Mouse (Mus musculus) right cerebral cortex, postnatal 10 days (tissue): Measurements from ENCODE around the gene 4833423E24Rik.

Experiments
- DNase-seq, 2 experiments: peaks; one replicate each; pipeline ENCODE4 v3.0.0; 2021; ENCODE audit warnings: low spot score in 2 of 2

4833423E24Rik gene

GRCm38 (mm10) chr2:85518879-85519278 is at the start of gene 4833423E24Rik:
4833423E24Rik (minus strand) TSS chr2:85519024.
- no peak for DNase-seq

DNA sequence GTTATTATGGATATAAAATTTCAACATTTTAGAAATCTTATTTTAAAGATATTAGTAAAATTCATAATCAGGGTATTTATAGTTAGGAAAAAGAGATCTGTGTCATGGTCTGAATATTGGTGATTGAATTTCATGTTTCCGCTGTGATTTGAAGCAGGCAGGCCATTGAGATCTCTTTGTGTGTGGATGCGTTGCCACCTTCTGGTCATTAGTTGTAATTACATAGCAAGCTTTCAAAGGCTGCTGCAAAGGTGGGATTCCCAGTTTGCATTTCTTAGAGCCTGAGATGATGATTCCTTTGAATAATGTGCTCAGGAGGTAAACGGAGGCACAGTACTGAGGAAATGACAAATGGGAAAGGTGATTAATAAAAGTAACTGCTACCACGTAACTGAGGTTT is 42.4 kb upstream of the 4833423E24Rik start:
- DNase-seq: peak; percentile 68

GRCm38 (mm10) chr2:85560226-85560625 is 41.4 kb upstream of the 4833423E24Rik start:
- peak; percentile 21 to 24 for DNase-seq

- DNase-seq: no peak
Observed at GRCm38 (mm10) chr2:85554806-85555205, 36.0 kb upstream of the 4833423E24Rik start.

DNA sequence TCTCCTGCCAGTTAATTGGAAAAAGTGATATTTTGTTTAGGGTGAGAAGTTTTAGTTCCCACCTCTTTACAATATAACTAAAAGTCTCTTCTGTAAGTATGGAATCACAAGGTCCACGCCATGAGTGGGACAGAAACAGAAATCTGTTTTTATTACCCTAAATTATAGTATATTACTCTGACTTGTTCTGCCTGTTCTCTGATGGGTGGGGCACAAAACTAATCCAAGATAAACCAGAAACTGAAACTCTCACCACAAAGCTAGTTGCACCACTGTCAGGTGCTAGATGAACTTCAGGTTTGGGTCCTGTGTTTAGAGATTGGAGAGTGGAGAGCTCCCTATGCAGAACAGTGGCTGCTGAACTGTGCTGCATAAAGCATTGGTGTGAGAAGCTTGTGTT is 15.1 kb upstream of the 4833423E24Rik start:
- no peak for DNase-seq

DNA sequence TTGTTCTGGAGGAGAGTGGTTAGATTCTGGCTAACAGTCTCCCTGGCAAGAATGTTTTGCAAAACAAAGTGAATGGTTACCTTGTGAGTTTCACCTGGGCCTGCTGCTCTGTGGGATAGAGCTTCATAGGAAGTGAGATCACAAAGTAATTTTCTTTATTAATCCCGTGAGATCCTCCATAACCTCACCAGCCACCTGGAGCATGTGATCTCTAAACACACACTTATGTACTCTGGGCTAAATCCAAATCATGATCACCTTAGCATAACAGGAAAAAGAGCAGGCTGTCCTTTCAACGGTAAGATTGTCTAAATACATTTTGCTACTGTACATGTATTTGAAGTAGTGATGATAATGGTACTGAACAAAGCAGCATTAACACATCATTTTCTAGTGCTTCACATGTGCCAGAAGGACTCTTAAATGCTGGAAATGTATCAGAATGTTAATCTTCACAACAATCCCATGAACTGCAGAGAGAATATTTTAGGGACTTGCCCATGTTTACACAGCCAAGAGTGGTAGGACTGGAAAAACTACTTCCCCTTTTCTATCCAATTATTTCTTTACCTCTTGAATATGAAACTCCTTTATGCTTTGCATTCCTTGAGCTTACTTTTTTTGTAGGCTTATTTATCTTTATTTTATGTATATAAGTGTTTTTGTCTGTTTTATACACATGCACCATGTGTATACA is 13.4 kb upstream of the 4833423E24Rik start:
- DNase-seq: no peak

GRCm38 (mm10) chr2:85522859-85523489 is 4.2 kb upstream of the 4833423E24Rik start:
- DNase-seq: no peak

DNA sequence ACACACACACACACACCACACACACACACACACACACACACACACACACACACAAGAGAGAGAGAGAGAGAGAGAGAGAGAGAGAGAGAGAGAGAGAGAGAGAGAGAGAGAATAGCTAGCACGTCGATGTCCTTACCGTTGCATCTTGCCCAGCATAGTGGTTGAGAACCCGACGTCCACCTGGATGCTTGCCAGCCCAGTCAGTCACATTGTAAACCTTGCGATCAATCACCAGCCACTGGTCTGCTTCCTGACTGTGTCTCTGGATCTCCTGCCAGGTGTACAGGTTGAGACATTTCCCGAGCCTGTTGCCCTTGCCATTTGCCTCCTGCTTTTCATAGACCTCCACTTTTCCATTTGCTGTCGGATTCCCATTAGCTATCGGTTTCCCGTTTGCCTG is 532 bp downstream of the 4833423E24Rik start:
- DNase-seq: no peak

DNA sequence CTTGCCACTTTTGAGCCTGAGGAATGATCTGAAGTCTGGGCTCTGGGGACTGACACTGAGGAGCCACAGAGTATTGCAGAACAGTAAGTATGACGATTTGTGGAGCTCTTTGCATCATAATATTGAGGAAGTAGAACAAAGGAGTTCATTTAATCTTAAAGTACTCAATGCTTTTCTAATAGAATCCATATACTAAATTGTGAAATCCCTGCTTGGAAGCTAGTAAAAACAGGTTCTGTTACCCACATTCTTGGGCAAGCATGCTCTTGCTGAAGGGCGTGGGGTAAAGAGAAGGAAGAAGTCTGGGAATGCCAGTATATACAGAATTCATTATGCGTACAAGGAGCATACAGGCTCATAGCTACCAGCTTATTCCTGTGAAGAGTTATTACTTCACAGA is 8.4 kb downstream of the 4833423E24Rik start:
- no peak for DNase-seq

GRCm38 (mm10) chr2:85490396-85490795 is 28.4 kb downstream of the 4833423E24Rik start:
- DNase-seq: no peak

- DNase-seq: no peak
Observed at GRCm38 (mm10) chr2:85466801-85467325, 52.0 kb downstream of the 4833423E24Rik start.

- DNase-seq: no peak
Observed at GRCm38 (mm10) chr2:85443539-85443938, 75.3 kb downstream of the 4833423E24Rik start, which contains the start of gene Olfr995. Olfr995 (minus strand) TSS chr2:85443639.

- DNase-seq: no peak
Observed at GRCm38 (mm10) chr2:85442546-85442945, 76.3 kb downstream of the 4833423E24Rik start.

GRCm38 (mm10) chr2:85436351-85436750 is 82.5 kb downstream of the 4833423E24Rik start, which contains the start of gene Olfr994:
Olfr994 (minus strand) TSS chr2:85436451.
- DNase-seq: no peak
